13 mouse cellular contexts compared by ENCODE assay signal in the genomic region with DNA sequence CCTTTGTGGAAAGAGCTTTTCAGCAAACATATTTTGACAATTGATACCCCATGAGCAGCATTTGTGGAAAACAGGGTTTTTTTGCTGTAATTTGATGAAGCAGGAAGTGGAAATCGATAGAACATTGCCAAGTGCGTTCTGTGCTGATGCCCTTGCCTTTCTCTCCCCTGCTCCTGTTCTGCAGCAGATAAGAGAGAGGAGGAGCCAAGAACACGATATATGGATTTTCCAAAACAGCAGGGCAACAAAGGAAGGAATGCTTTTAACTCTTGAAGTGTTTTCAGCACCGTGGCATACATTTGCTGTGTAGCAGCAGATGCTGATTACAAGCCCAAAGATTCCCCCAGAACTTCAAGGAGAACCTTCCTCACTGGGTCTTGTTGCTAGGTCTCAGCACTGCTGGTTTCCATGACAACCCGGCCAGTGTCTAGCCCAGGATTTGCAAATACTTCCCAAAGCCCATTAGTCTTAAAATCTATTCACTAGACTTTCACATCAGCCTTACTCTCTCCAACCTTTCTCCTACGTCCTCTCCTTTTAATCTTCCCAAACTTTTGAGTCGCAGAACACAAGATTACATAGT.
DNase-seq lines count a peak whose midpoint lies in the region; ATAC-seq and TF ChIP-seq lines count a peak whose summit lies in the region.
"Had no signal": no experiment of that assay in that cellular context is flagged by ENCODE, and none has a peak within 500 bp of the region (broad histone marks: within the 10 kb centered on the region; RNA-seq: fewer than 3 reads in every experiment).

No protein-coding gene starts in this region.

- no peak overlapping the region for H3K27ac ChIP-seq in hindbrain, embryonic 11.5 days (ENCODE audit: low read depth, low read length)
- H3K27ac ChIP-seq in hindbrain, embryonic 13.5 days = no peak overlapping the region
- H3K27ac ChIP-seq in MEL (ENCODE audit: control insufficient read depth, low read depth, low read length) = no peak overlapping the region
- H3K27ac ChIP-seq: forebrain, embryonic 15.5 days; heart, embryonic 15.5 days had no signal

- no peak for TF ChIP-seq POLR2A in MEL (IDR thresholded peaks at IDR 0.05; ENCODE audit: control insufficient read depth in 1 of 2, insufficient read depth in 1 of 2, low read depth in 1 of 2, low read length in 2 of 2, poor library complexity in 1 of 2)

- no peaks in the 10 kb centered on the region for H3K36me3 ChIP-seq in hindbrain, embryonic 11.5 days (ENCODE audit: control insufficient read depth, insufficient read depth, low read length)
- no peaks in the 10 kb centered on the region for H3K36me3 ChIP-seq in hindbrain, embryonic 13.5 days
- H3K36me3 ChIP-seq in MEL (ENCODE audit: control insufficient read depth in 1 of 2, insufficient read depth in 2 of 2, low read length in 2 of 2) = no peaks in the 10 kb centered on the region
- H3K36me3 ChIP-seq: forebrain, embryonic 15.5 days; heart, embryonic 15.5 days had no signal

- H3K27me3 ChIP-seq in hindbrain, embryonic 11.5 days (ENCODE audit: control insufficient read depth, insufficient read depth, low read length) = no peaks in the 10 kb centered on the region
- H3K27me3 ChIP-seq in hindbrain, embryonic 13.5 days = no peaks in the 10 kb centered on the region
- no peaks in the 10 kb centered on the region for H3K27me3 ChIP-seq in MEL (ENCODE audit: control insufficient read depth in 1 of 2, insufficient read depth in 2 of 2, low read length in 2 of 2)
- H3K27me3 ChIP-seq: forebrain, embryonic 15.5 days; heart, embryonic 15.5 days had no signal

- no peaks in the 10 kb centered on the region for H3K79me2 ChIP-seq in MEL (ENCODE audit: control insufficient read depth, insufficient read depth, low read length, poor library complexity)

- H3K4me2 ChIP-seq in hindbrain, embryonic 11.5 days (replicated peaks; ENCODE audit: low read depth, low read length) = no peak overlapping the region
- no peak overlapping the region for H3K4me2 ChIP-seq in hindbrain, embryonic 13.5 days
- H3K4me2 ChIP-seq: forebrain, embryonic 15.5 days; heart, embryonic 15.5 days had no signal

- no peaks in the 10 kb centered on the region for H3K4me1 ChIP-seq in hindbrain, embryonic 11.5 days (replicated peaks; ENCODE audit: control insufficient read depth, insufficient read depth, low read length)
- H3K4me1 ChIP-seq in hindbrain, embryonic 13.5 days (replicated peaks) = peaks cover 5% of the 10 kb centered on the region; the same call in 1 of the 2 replicates
- no peaks in the 10 kb centered on the region; a peak in 1 of 4 replicates for H3K4me1 ChIP-seq in MEL (ENCODE audit: control insufficient read depth in 1 of 2, insufficient read depth in 2 of 2, low read length in 2 of 2)
- H3K4me1 ChIP-seq: forebrain, embryonic 15.5 days; heart, embryonic 15.5 days had no signal

- no peak overlapping the region for H3K9ac ChIP-seq in hindbrain, embryonic 11.5 days (ENCODE audit: low read depth, low read length)
- H3K9ac ChIP-seq in hindbrain, embryonic 13.5 days = no peak overlapping the region
- H3K9ac ChIP-seq in MEL (ENCODE audit: control insufficient read depth, low read depth, low read length, poor library complexity, severe bottlenecking) = no peak overlapping the region
- H3K9ac ChIP-seq: forebrain, embryonic 15.5 days; heart, embryonic 15.5 days; liver, postnatal 0 days had no signal

- TF ChIP-seq EP300 in MEL (IDR thresholded peaks at IDR 0.05; ENCODE audit: low read depth in 1 of 2, low read length in 2 of 2) = no peak

- no peaks in the 10 kb centered on the region for H3K9me3 ChIP-seq in hindbrain, embryonic 11.5 days (ENCODE audit: control insufficient read depth, low read length)
- H3K9me3 ChIP-seq in hindbrain, embryonic 13.5 days = no peaks in the 10 kb centered on the region
- no peaks in the 10 kb centered on the region for H3K9me3 ChIP-seq in MEL (replicated peaks; ENCODE audit: insufficient read depth, low read length)
- H3K9me3 ChIP-seq: forebrain, embryonic 15.5 days; heart, embryonic 15.5 days had no signal

- ATAC-seq in hindbrain, embryonic 11.5 days (ENCODE audit: low FRiP score) = no peak
- ATAC-seq in hindbrain, embryonic 13.5 days (ENCODE audit: low FRiP score) = no peak
- ATAC-seq: forebrain, embryonic 15.5 days; liver, postnatal 0 days had no signal

- H3K4me3 ChIP-seq in hindbrain, embryonic 11.5 days (ENCODE audit: low read depth, low read length) = no peak overlapping the region
- no peak overlapping the region for H3K4me3 ChIP-seq in hindbrain, embryonic 13.5 days
- H3K4me3 ChIP-seq in MEL (ENCODE audit: control insufficient read depth in 1 of 2, insufficient read depth in 1 of 2, low read depth in 2 of 2, low read length in 2 of 2) = no peak overlapping the region
- H3K4me3 ChIP-seq: forebrain, embryonic 15.5 days; heart, embryonic 15.5 days had no signal

- peak; percentile 25 for DNase-seq in hindbrain, embryonic 11.5 days (ENCODE audit: low spot score)
- DNase-seq in ES-CJ7 (ENCODE audit: low read depth, low spot score) (peak; percentile 17), MEL (ENCODE audit: low read depth, low spot score) (peak; percentile 6)
- peak; percentile 17 for DNase-seq in mesoderm, embryonic 11.5 days (ENCODE audit: low read depth, low spot score)
- no peak for DNase-seq in spleen, adult 18-20 months
- DNase-seq in lung, postnatal 25 days (ENCODE audit: low spot score) = no peak
- DNase-seq: adrenal gland, postnatal 14 days; kidney, adult 9 months; liver, postnatal 0 days; thymus, postnatal 36 days had no signal

- TF ChIP-seq RAD21 in MEL (IDR thresholded peaks at IDR 0.05; ENCODE audit: low read depth, low read length) = no peak

- WGBS in hindbrain, embryonic 11.5 days = 50% methylated on average over 7 of the region's 7 CpGs
- 45% methylated on average over 7 of the region's 7 CpGs for WGBS in hindbrain, embryonic 13.5 days

- TF ChIP-seq CTCF in MEL (IDR thresholded peaks at IDR 0.05 in 2 of 3, conservative IDR thresholded peaks at IDR 0.05 in 1 of 3; ENCODE audit: control insufficient read depth in 1 of 3, insufficient read depth in 1 of 3, low read depth in 2 of 3, low read length in 3 of 3, poor library complexity in 1 of 3, severe bottlenecking in 1 of 3) = no peak

TF ChIP-seq in MEL, 35 proteins besides CTCF, POLR2A, EP300 and RAD21:
- TF ChIP-seq ETS1 (IDR thresholded peaks at IDR 0.05; ENCODE audit: low read depth, low read length) (no peak), TCF12 (IDR thresholded peaks at IDR 0.05; ENCODE audit: low read depth, low read length) (0 out of 2 replicates have a peak, but pooled peaks have one; percentile 6)

Comparison
In these comparisons a context has a peak if more than half of its experiments do, and no peak if none do; other contexts are left out.
1. DNase-seq: peak in hindbrain, embryonic 11.5 days (single experiment), ES-CJ7 (single experiment), MEL (single experiment) and mesoderm, embryonic 11.5 days (single experiment); none in spleen, adult 18-20 months (0 of 2) and lung, postnatal 25 days (single experiment).